Mouse (Mus musculus): ENCODE measurements around the gene Usp48. TPM values are rescaled to one million over a fixed set of nuclear protein-coding genes. Genes with fewer than 3 reads are reported as not detected.

Usp48 gene
- total and polyA plus RNA-seq, 3 experiments, result 27.1 to 99.6 TPM; not detected in 1

DNA sequence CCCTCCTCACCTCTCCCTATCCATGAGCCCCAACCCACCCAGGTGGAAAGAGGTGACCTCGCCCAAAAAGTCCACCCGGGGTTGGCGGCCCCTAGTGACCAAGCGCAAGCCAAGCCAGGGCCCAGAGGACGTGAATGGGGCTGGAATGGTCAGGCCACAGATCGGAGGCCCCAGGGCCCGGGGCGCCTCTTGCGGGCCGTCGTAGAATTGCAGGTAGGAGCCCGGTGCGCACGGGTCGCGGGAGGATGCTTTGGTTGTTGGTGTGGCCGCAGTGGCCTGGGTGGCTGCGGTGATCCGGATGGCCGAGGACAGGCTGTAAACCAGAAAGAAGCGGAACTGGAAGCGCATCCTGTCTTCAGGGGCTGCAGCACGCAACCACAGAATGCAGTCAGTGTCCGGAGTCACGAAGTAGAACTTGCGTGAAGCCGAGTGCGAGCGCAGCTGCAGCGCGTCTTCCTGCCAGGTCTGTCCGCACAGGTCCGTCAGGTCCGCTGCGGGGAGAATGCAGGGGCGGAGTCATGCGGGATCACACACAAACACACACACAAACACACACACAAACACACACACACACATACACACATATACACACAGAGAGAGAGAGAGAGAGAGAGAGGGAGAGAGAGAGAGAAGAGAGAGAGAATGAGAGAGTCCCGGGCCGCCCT is 15.2 kb upstream of the Usp48 start:
- no peak for DNase-seq (ENCODE audit: low read depth, low spot score)
- TF ChIP-seq ELF1 (IDR thresholded peaks at IDR 0.05; ENCODE audit: low read depth, low read length), result no peak
- no peak for TF ChIP-seq GATA1 (IDR thresholded peaks at IDR 0.05; ENCODE audit: low read depth, low read length)
- TF ChIP-seq POLR2AphosphoS5 (IDR thresholded peaks at IDR 0.05; ENCODE audit: borderline replicate concordance, low read depth, low read length), result no peak
- TF ChIP-seq ZC3H11A (IDR thresholded peaks at IDR 0.05; ENCODE audit: low read depth, low read length), result no peak
- TF ChIP-seq CHD1 (IDR thresholded peaks at IDR 0.05; ENCODE audit: low read depth, low read length), result no peak
- no peak for TF ChIP-seq TAL1 (IDR thresholded peaks at IDR 0.05; ENCODE audit: low read length)
- no peak for TF ChIP-seq RAD21 (IDR thresholded peaks at IDR 0.05; ENCODE audit: low read depth, low read length)
- no peak for TF ChIP-seq MXI1 (IDR thresholded peaks at IDR 0.05; ENCODE audit: low read depth, low read length)
- no peak for TF ChIP-seq POLR2AphosphoS2 (IDR thresholded peaks at IDR 0.05; ENCODE audit: low read length)
- no peak for TF ChIP-seq CHD2 (IDR thresholded peaks at IDR 0.05; ENCODE audit: low read length)
- TF ChIP-seq HCFC1 (IDR thresholded peaks at IDR 0.05; ENCODE audit: low read depth, low read length), result no peak
- TF ChIP-seq POLR2A (IDR thresholded peaks at IDR 0.05; ENCODE audit: control insufficient read depth in 1 of 2, insufficient read depth in 1 of 2, low read depth in 1 of 2, low read length in 2 of 2, poor library complexity in 1 of 2), result no peak
- TF ChIP-seq ETS1 (IDR thresholded peaks at IDR 0.05; ENCODE audit: low read depth, low read length), result no peak
- Histone ChIP-seq H3K27me3 (ENCODE audit: control insufficient read depth in 1 of 2, insufficient read depth in 2 of 2, low read length in 2 of 2) (no peaks in the 10 kb centered on the region; a peak in 1 of 4 replicates), H3K27ac (ENCODE audit: control insufficient read depth, low read depth, low read length) (no peak overlapping the region), H3K4me3 (ENCODE audit: control insufficient read depth in 1 of 2, insufficient read depth in 1 of 2, low read depth in 2 of 2, low read length in 2 of 2) (no peak overlapping the region), H3K4me1 (ENCODE audit: control insufficient read depth in 1 of 2, insufficient read depth in 2 of 2, low read length in 2 of 2) (no peaks in the 10 kb centered on the region), H3K79me2 (ENCODE audit: control insufficient read depth, insufficient read depth, low read length, poor library complexity) (no peaks in the 10 kb centered on the region), H3K36me3 (ENCODE audit: control insufficient read depth in 1 of 2, insufficient read depth in 2 of 2, low read length in 2 of 2) (no peaks in the 10 kb centered on the region), H3K9ac (ENCODE audit: control insufficient read depth, low read depth, low read length, poor library complexity, severe bottlenecking) (no peak overlapping the region), H3K9me3 (replicated peaks; ENCODE audit: insufficient read depth, low read length) (no peaks in the 10 kb centered on the region)

DNA sequence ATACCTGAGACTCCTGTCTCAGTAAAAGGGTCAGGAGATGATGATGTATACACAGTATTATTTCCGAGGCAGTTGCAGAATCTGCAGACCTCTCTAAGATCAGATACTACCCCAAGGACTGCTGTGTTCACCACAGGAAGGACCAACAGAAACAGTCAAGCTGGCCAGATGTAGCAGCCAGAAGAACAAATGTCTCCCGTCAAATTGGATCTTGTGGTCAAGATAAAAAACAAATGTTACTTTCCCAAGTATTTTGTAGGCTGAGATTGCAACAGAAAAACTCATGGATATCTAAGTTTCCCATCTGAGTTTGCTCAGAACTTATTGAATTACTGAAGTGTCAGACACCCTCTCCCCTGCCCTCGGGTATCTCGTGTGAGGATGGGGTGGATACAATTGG is 13.8 kb upstream of the Usp48 start:
- H3K4me1 ChIP-seq (ENCODE audit: control insufficient read depth in 1 of 2, insufficient read depth in 2 of 2, low read length in 2 of 2), result no peaks in the 10 kb centered on the region
- no peaks in the 10 kb centered on the region for H3K9me3 ChIP-seq (replicated peaks; ENCODE audit: insufficient read depth, low read length)
- no peak overlapping the region for H3K4me3 ChIP-seq (ENCODE audit: control insufficient read depth in 1 of 2, insufficient read depth in 1 of 2, low read depth in 2 of 2, low read length in 2 of 2)
- no peaks in the 10 kb centered on the region for H3K36me3 ChIP-seq (ENCODE audit: control insufficient read depth in 1 of 2, insufficient read depth in 2 of 2, low read length in 2 of 2)
- no peak overlapping the region for H3K9ac ChIP-seq (ENCODE audit: control insufficient read depth, low read depth, low read length, poor library complexity, severe bottlenecking)
- TF ChIP-seq GATA1 (IDR thresholded peaks at IDR 0.05; ENCODE audit: low read depth, low read length), result no peak
- TF ChIP-seq MXI1 (IDR thresholded peaks at IDR 0.05; ENCODE audit: low read depth, low read length), result no peak
- TF ChIP-seq CHD2 (IDR thresholded peaks at IDR 0.05; ENCODE audit: low read length), result no peak
- no peak for TF ChIP-seq RAD21 (IDR thresholded peaks at IDR 0.05; ENCODE audit: low read depth, low read length)
- no peak for TF ChIP-seq MYB (IDR thresholded peaks at IDR 0.05; ENCODE audit: low read depth, low read length)
- TF ChIP-seq USF1 (IDR thresholded peaks at IDR 0.05; ENCODE audit: low read depth, low read length), result no peak
- no peak for TF ChIP-seq SMC3 (IDR thresholded peaks at IDR 0.05; ENCODE audit: low read depth, low read length)
- TF ChIP-seq NELFE (IDR thresholded peaks at IDR 0.05; ENCODE audit: low read depth, low read length), result no peak
- no peak for TF ChIP-seq RCOR1 (IDR thresholded peaks at IDR 0.05; ENCODE audit: low read depth, low read length)
- TF ChIP-seq E2F4 (IDR thresholded peaks at IDR 0.05; ENCODE audit: borderline replicate concordance, low read depth, low read length), result no peak
- TF ChIP-seq SIN3A (IDR thresholded peaks at IDR 0.05; ENCODE audit: low read length), result no peak
- TF ChIP-seq MEF2A (IDR thresholded peaks at IDR 0.05; ENCODE audit: extremely low read depth, insufficient replicate concordance, low read depth, low read length, poor library complexity, severe bottlenecking), result no peak
- TF ChIP-seq EP300 (IDR thresholded peaks at IDR 0.05; ENCODE audit: low read depth in 1 of 2, low read length in 2 of 2), result no peak
- no peak for TF ChIP-seq HCFC1 (IDR thresholded peaks at IDR 0.05; ENCODE audit: low read depth, low read length)
- TF ChIP-seq CTCF (IDR thresholded peaks at IDR 0.05 in 2 of 3, conservative IDR thresholded peaks at IDR 0.05 in 1 of 3; ENCODE audit: control insufficient read depth in 1 of 3, insufficient read depth in 1 of 3, low read depth in 2 of 3, low read length in 3 of 3, poor library complexity in 1 of 3, severe bottlenecking in 1 of 3), result no peak
- TF ChIP-seq ZKSCAN1 (IDR thresholded peaks at IDR 0.05; ENCODE audit: low read depth, low read length), result no peak
- TF ChIP-seq BHLHE40 (IDR thresholded peaks at IDR 0.05; ENCODE audit: borderline replicate concordance, low read depth, low read length), result no peak
- TF ChIP-seq ETS1 (IDR thresholded peaks at IDR 0.05; ENCODE audit: low read depth, low read length), result no peak
- TF ChIP-seq MAX (IDR thresholded peaks at IDR 0.05; ENCODE audit: low read length), result no peak
- H3K79me2 ChIP-seq (ENCODE audit: control insufficient read depth, insufficient read depth, low read length, poor library complexity), result no peaks in the 10 kb centered on the region
- DNase-seq (ENCODE audit: low read depth, low spot score), result no peak
- no peak overlapping the region for H3K27ac ChIP-seq (ENCODE audit: control insufficient read depth, low read depth, low read length)
- H3K27me3 ChIP-seq (ENCODE audit: control insufficient read depth in 1 of 2, insufficient read depth in 2 of 2, low read length in 2 of 2), result no peaks in the 10 kb centered on the region; a peak in 1 of 4 replicates

Measured in MEL (cell line).